Mouse (Mus musculus): ENCODE measurements at regions not wholly inside any gene's neighbourhood (a gene's known extent, or its start where the extent isn't known, plus 50 kb on each side); places are given as distances from the start of the nearest gene placed in this dataset.

- no peak for DNase-seq (ENCODE audit: low read depth, low spot score)
Observed at GRCm38 (mm10) chr8:47615061-47615460, 60.3 kb downstream of the Ing2 start.

- DNase-seq (ENCODE audit: low read depth, low spot score): no peak
Observed at GRCm38 (mm10) chr8:47611773-47612433, 63.5 kb downstream of the Ing2 start.

- no peak for DNase-seq (ENCODE audit: low read depth, low spot score)
Observed at GRCm38 (mm10) chr8:47609969-47610368, 65.4 kb downstream of the Ing2 start.

- peak; percentile 82 for DNase-seq (ENCODE audit: low read depth, low spot score)
Observed at GRCm38 (mm10) chr8:47604198-47604835, 70.9 kb downstream of the Rwdd4a start.

Measured in skeletal muscle tissue, adult 2 months (tissue).